Mouse (Mus musculus) megakaryocyte progenitor cell, adult 5-6 weeks (primary cell): ENCODE results near the gene Ly6g5b. TPM values are rescaled to one million over a fixed set of nuclear protein-coding genes. Genes with fewer than 3 reads are reported as not detected.
"Not testable (repeated sequence)": the region's sequence is repeated elsewhere in the genome, so short reads cannot be mapped to it uniquely, and the experiment has no call there.

Experiments
- ATAC-seq: replicated peaks from 2 replicates; pipeline ENCODE4 v1.8.0; 2016; ENCODE audit warnings: mild to moderate bottlenecking, moderate TSS enrichment, inconsistent platforms; ENCODE audit not compliant: poor library complexity
- total RNA-seq, 2 experiments: library from RNA; stranded (forward) in 1 of 2; stranded (reverse) in 1 of 2; fragments of 157-497, 149-512 nt in 1 of 2; fragments of 200-1000 nt in 1 of 2; gene quantifications; 2 replicates each; pipeline versions ENCODE4 v1.2.3 to v1.2.4; 2015 to 2017

The Ly6g5b gene
- total RNA-seq, 2 experiments from 2014 or later = 0.84 to 0.92 TPM

DNA sequence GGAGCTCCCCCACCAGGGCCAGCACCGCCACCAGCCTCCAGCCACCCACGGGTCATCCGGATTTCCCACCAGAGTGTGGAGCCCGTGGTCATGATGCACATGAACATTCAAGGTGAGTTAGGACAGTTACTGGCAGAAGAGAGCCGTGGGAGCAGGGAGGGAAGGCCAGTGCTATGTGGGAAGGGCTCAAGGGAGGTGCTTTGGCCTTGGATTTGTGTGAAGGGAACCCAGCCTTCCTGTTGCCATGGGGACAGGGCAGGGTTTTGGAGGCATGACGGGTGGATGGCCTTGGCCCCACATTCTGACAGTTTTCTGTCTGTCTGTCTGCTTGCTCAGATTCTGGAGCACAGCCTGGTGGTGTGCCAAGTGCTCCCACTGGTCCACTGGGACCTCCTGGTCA lies 26.7 kb upstream of the Ly6g5b start:
- ATAC-seq = no peak

DNA sequence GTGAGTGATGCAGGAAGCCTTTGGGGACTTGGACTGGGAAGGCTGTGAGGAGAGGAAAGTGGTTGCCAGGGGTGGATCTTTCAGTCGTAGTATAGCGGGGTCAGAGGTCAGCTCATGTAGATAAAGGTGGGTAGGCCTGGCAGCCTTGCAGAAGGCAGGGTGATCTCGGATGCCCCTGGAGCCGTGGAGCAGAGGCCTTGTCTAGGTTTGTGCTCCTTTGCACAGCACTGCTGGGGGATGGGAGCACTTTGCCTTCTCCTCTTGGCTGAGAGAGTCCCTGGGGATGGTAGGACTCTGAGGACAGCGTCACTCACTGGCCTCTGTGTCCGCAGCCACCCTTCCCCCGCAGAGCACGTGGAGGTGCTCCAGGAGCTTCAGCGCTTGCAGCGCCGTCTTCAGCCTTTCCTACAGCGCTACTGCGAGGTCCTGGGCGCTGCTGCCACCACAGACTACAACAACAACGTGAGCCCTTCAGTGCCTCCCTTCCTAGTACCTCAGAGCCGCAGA lies 25.3 kb upstream of the Ly6g5b start:
- ATAC-seq = no peak

GRCm38 (mm10) chr17:35139269-35139668 lies 24.0 kb upstream of the Ly6g5b start:
- no peak for ATAC-seq

DNA sequence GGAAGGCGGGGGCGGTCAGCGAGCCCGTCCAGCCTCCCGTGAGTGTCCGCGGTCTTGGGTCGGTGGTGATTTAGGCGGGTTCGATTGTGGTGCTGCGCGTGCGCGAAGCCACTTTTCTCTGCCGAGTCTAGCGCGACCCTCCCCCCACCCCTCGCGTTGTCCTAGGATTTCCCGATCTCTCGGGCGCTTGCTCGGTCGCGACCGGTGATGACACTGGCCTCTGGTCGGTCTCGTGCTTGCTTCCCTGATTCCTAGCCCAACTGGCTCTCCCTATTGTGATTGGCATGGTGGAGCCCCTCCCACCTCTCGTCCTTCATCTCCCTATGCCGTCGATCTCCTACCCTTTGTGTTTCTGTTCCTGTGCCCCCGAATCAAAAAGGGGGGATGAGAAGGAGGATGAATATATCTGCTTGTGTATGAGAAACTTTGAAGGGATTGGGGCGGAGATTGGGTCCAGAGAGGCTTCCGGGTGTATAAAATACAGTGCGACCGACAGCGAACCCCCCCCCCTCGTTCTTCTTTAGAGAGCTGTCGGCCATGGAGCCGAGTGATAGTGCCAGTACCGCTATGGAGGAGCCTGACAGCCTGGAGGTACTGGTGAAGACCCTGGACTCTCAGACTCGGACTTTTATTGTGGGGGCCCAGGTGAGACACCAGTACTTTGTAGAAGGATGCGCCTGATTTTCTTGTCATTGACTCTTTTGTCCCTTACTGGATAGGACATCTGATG lies 20.5 kb upstream of the Ly6g5b start:
- peak; percentile 64 for ATAC-seq

- ATAC-seq = peak; percentile 85
These were observed 19.8 kb upstream of the Ly6g5b start, which contains the start of gene Bag6 for GRCm38 (mm10) chr17:35134801-35135590. Gene Bag6 (plus strand): TSS chr17:35135178.

DNA sequence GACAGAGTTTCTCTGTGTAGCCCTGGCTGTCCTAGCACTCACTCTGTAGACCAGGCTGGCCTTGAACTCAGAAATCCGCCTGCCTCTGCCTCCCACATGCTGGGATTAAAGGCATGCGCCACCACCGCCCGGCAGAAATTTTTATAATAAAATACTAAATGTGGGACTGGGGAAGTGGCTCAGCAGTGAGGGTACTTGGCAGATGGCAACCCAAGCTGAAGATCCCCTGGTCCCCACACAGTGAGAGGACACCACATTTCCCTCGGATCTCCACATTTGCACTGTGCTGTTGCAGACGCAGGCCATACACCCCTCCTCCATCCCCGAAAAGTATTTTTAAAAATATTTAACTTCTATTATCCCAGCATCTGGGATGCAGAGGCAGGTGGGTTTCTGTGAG lies 18.3 kb upstream of the Ly6g5b start:
- ATAC-seq = no peak

DNA sequence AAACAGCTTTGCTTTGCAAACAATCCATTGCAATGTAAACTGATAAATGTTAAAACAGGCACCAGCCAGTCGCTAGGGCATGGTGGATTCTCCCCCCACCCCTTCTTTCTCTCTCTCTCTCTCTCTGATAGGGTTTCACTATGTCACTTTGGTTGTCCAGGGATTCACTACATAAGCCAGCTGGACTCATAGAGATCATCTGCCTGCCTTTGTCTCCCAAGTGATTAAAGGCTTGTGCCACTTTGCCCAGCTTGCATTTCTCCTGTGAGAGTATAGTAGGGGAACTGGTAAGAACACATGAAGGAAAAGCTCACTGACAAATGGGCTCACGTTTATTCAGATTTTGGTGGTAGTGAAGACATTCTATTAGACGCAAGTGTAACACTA lies 16.9 kb upstream of the Ly6g5b start:
- no peak for ATAC-seq

- ATAC-seq = no peak
These were observed 16.4 kb upstream of the Ly6g5b start, which contains the start of gene Apom for GRCm38 (mm10) chr17:35131500-35132173. Gene Apom (minus strand): TSS chr17:35132050.

DNA sequence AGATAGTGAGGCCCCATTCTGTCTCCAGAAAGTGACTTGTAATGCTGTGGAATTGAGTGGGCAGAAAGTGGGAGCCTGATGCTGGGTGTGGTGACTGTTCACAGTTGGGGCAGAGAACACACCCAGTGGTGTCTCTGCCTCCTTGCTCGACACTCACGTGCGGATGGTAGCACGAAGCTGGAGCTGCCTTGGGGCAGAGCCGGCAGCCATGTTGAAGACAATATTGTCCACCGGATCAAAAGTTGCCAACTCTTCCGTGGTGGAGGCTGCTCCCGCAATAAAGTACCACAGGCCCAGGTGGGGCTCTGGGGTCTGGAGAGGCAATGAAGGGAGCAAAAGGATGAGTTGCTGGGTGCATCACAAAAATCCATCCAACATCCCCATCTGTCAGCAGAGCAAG lies 15.8 kb upstream of the Ly6g5b start:
- no peak for ATAC-seq

- no peak for ATAC-seq
These were observed 13.8 kb upstream of the Ly6g5b start for GRCm38 (mm10) chr17:35128996-35129395.

- ATAC-seq = no peak; the same call in 1 of the 2 replicates
These were observed 11.8 kb upstream of the Ly6g5b start for GRCm38 (mm10) chr17:35127017-35127416.

GRCm38 (mm10) chr17:35126206-35126611 lies 11.0 kb upstream of the Ly6g5b start, which contains the start of gene D17H6S53E:
Gene D17H6S53E (plus strand): TSS chr17:35126373.
- peak; percentile 65 for ATAC-seq

DNA sequence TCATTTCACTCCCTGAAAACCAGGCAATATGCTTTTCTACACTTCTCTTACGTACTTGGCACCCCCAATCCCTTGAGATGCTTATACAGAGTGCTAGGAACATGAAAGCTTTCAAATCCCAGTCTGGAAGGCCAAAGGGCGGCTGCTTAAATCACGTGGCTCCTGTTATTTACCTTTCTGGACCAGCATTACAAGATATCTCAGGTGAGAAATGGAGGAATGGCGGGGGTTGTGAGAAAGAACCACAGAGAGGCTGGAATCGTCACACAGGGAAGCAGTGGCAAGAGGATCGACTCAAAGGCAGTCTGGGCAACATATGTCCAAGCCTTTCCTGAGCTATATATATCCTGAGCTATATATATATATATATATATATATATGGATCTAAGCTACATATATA lies 10.3 kb upstream of the Ly6g5b start:
- no peak for ATAC-seq

DNA sequence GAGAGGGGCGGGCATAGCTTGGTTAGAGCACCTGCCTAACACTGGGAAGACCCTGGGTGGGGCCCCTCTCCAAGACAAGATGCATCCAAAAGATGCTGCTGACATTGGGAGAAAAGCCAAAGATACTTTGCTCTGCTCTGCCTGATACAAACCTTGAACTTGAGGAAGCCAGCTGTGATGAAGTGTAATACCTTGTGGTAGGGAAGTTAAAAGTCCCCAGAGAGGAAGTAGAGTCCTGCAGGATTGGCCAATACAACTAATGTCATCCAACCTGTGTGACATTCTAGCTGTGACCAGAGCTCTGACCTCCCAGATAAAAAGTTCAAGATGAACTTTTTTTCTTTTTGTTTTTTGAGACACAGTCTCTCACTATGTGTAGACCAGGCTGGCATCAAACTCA lies 9.9 kb upstream of the Ly6g5b start:
- ATAC-seq = no peak

DNA sequence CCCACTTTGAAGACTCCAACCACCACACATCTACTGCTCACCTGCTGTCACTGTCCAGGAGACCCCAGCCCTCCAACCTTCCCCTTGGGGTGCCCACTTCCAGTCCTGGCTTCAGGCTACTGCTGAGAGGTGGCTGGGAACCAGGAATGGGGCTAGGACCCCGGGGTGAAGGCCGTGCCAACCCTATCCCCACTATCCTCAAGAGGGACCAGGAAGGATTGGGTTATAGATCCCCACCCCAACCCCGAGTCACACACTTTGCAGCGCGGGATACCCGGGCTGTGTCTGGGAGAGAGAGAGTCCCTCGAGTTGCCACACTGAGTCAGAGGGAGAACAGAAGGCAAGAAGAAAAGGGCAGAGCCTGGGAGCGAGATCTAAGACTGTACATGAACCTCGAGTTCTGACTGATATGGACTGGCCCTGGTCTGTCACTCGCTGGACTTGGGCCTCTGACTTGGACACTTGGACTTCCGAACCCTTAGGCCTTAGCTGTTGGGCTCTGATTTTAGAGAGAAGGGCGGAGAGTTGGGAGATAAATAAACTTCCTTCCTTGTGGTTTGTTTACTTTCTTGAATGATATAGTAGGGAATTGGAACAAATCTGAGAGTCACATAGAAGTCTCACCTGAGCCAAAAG lies 9.2 kb upstream of the Ly6g5b start:
- not testable (repeated sequence) for ATAC-seq

DNA sequence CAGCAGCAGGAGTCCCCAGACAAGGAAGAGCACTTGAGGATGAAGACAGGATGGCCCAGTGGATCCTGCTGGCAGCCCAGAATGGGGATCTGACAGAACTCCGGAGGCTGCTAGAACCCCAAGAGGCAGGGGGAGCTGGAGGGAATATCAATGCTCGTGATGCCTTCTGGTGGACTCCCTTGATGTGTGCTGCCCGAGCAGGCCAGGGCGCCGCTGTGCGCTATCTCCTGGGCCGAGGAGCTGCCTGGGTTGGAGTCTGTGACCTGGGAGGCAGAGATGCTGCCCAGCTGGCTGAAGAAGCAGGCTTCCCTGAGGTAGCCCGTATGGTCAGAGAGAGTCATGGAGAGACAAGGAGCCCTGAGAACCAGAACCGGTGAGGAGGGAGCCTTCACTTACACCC lies 8.1 kb upstream of the Ly6g5b start:
- ATAC-seq = not testable (repeated sequence)

- ATAC-seq = peak; percentile 13
These were observed 6.7 kb upstream of the Ly6g5b start, which contains the start of gene Csnk2b for GRCm38 (mm10) chr17:35121871-35122303. Gene Csnk2b (minus strand): TSS chr17:35122053.

GRCm38 (mm10) chr17:35121143-35121799 lies 6.0 kb upstream of the Ly6g5b start, which contains the start of gene Gpank1:
Gene Gpank1 (plus strand): TSS chr17:35121455.
- peak; percentile 89 for ATAC-seq

DNA sequence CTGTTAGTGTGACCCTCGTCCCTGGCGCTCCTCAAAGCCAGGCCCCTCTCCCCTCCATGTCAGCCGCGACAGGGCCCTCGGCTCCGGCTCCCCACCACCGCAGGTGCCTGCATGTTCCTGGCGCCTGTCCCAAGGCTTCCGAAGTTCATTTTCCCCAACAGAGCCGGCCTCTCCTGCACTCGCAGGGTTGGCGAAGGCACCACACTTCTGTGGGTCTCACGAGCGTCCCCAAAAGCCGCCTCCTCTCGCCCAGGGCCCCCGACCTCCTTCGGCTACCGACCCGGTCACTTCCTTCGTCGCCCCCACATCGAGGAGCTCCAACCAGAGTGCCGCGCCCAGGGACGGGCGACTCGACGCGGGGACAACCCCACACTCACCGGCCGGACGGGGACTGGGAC lies 5.5 kb upstream of the Ly6g5b start:
- no peak for ATAC-seq

DNA sequence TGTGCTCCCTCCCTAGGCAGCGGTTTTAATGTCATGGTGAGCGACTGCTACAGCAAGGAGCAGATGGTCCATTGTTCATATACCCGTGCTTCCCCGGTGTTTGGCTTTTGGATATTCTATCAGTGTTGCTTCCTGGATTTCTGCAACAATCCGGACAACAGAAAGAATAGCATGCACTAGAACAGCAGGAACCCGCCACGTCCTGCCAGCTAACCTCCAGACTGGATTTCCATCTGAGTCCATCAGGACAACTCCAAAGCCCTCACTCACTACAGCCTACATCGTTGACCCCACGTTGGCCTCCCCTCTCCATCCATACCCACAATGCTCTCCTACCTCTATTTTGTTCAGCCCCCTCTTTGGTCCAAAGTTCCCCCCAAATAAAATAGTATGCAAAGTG lies 3.5 kb downstream of the Ly6g5b start:
- no peak for ATAC-seq
